Mouse (Mus musculus) hindbrain, embryonic 13.5 days (tissue): ENCODE measurements around the gene Zfp281. TPM values are rescaled to one million over a fixed set of nuclear protein-coding genes. Genes with fewer than 3 reads are reported as not detected.

Source experiments
- ATAC-seq: fragments of 200-750 bp; cut with Nextera tagmentation; 2 replicates; pipeline ENCODE4 v1.8.0; 2017; ENCODE audit warnings: moderate TSS enrichment; ENCODE audit not compliant: low FRiP score
- H3K27ac ChIP-seq: fragments of 300-500 bp; sonication (generic); 2 replicates; pipeline ENCODE4 v1.5.1; 2015; ENCODE audit warnings: inconsistent platforms, mild to moderate bottlenecking, moderate library complexity
- H3K27me3 ChIP-seq: fragments of 300-500 bp; sonication (generic); 2 replicates; pipeline ENCODE4 v1.6.1; 2015; ENCODE audit warnings: mild to moderate bottlenecking, inconsistent platforms
- H3K36me3 ChIP-seq: fragments of 300-500 bp; sonication (generic); 2 replicates; pipeline ENCODE4 v1.6.1; 2015; ENCODE audit warnings: mild to moderate bottlenecking, inconsistent platforms
- H3K4me1 ChIP-seq: fragments of 300-500 bp; sonication (generic); replicated peaks from 2 replicates; pipeline ENCODE4 v1.6.1; 2015; ENCODE audit warnings: inconsistent platforms
- H3K4me2 ChIP-seq: fragments of 300-500 bp; sonication (generic); 2 replicates; pipeline ENCODE4 v1.6.1; 2015; ENCODE audit warnings: inconsistent platforms, mild to moderate bottlenecking, moderate library complexity
- H3K4me3 ChIP-seq: fragments of 300-500 bp; sonication (generic); 2 replicates; pipeline ENCODE4 v1.5.1; 2015; ENCODE audit warnings: mild to moderate bottlenecking, inconsistent platforms
- H3K9ac ChIP-seq: fragments of 300-500 bp; sonication (generic); 2 replicates; pipeline ENCODE4 v1.6.1; 2015; ENCODE audit warnings: mild to moderate bottlenecking, inconsistent platforms
- H3K9me3 ChIP-seq: fragments of 300-500 bp; sonication (generic); 2 replicates; pipeline ENCODE4 v1.6.1; 2016; ENCODE audit warnings: inconsistent platforms
- WGBS: fragments of 180-500 bp; shearing (Covaris S2); methylation state at CpG from one replicate; pipeline ENCODE4 v1.1.7; 2015; 5-methylcytosine and 5-hydroxymethylcytosine counted together
- polyA plus RNA-seq: library from polyadenylated mRNA; unstranded; fragments of >200 nt; fragmentation: Nextera tagmentation; extraction: Ambion mirVana; gene quantifications from 2 replicates; pipeline ENCODE4 v1.2.1, GENCODE M21; 2015

Zfp281 gene
- polyA plus RNA-seq, 1 experiment from 2014 or later, result 25.6 TPM

DNA sequence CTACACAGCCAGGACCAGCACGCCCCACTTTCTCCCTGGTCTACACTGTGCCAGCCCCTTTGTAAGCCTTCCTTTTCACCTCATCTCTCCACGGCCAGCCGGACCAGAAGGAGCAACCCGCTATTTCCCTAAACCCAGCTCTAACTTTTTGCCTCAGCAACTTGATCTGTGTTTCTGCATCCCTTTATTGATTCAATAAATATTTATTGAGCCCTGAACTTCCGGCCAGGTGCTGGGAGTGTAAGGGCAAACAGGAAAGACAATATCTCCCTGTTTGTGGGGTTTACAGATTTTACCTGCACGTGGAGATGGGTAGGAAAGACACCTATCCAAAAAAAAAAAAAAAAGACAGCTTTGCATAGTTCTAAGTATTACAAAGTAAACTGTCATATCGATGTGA, 45.2 kb downstream of the Zfp281 start:
- 81% methylated on average over 7 of the region's 7 CpGs for WGBS
- Histone ChIP-seq H3K9ac (no peak overlapping the region), H3K27me3 (no peaks in the 10 kb centered on the region), H3K4me2 (no peak overlapping the region), H3K27ac (no peak overlapping the region), H3K4me1 (peaks cover 6% of the 10 kb centered on the region), H3K36me3 (no peaks in the 10 kb centered on the region), H3K4me3 (no peak overlapping the region), H3K9me3 (no peaks in the 10 kb centered on the region)
- no peak for ATAC-seq

DNA sequence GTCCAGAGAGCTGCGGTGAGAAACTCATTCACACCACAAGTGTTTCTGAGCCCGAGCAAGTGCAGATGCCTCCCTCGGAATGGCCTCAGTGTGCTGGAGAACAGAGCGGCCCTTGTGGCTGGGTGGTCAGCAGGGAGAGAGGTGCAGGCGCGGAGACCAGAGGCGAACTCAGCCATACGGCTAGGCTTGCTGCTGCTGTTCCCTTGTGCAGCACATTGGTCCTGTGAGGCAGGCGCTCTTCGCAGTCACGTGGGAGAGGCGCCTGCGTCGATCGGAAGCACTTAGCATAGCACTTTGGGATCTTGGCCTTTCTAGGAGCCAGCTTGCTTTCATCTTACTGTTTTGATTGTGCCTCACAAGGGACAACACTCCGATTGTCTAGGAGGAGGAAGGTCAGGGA, 45.7 kb downstream of the Zfp281 start:
- H3K36me3 ChIP-seq, result no peaks in the 10 kb centered on the region
- no peak overlapping the region for H3K4me2 ChIP-seq
- H3K9me3 ChIP-seq, result no peaks in the 10 kb centered on the region
- WGBS, result 52% methylated on average over 16 of the region's 16 CpGs
- H3K4me3 ChIP-seq, result no peak overlapping the region
- H3K27me3 ChIP-seq, result no peaks in the 10 kb centered on the region
- H3K4me1 ChIP-seq, result peaks cover 9% of the 10 kb centered on the region
- ATAC-seq, result 0 out of 2 replicates have a peak, but pooled peaks have one; percentile 46
- H3K27ac ChIP-seq, result no peak overlapping the region
- no peak overlapping the region for H3K9ac ChIP-seq

DNA sequence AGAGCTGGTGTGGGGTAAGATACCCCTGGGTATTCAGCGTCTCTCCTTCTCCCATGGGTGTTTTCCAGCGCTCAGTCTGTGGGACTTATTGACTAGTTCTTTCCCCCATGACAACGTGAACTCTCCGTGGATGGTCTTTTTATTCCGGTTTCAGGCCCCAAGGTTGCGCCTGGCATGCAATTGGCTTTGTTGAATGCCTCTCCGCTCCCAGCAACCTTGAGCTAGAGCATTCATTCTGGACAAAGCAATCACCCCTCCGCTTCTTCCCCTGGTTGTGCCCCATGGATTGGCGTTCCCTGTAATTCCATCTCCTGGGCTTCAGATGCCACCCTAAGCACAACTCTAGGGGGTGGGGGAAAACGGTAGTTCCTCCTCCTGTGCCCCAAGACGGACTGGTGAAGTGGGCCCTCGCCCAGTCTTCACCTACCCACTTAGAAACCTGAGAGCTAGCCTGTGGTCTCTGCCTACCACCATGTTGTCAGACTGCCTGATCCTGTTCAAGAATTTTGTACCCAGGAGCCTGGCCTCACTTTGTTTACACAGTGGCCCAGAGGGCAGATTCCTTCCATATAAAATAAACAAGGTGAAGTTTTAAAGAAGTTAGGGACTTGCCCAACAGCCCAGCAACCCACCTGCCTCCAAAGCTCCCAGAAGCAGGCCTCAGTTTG, 47.2 kb downstream of the Zfp281 start:
- no peak overlapping the region for H3K4me3 ChIP-seq
- H3K4me1 ChIP-seq, result peaks cover 10% of the 10 kb centered on the region
- no peaks in the 10 kb centered on the region for H3K36me3 ChIP-seq
- H3K4me2 ChIP-seq, result no peak overlapping the region
- 77% methylated on average over 12 of the region's 12 CpGs for WGBS
- no peaks in the 10 kb centered on the region for H3K9me3 ChIP-seq
- no peak overlapping the region for H3K27ac ChIP-seq
- no peak overlapping the region for H3K9ac ChIP-seq
- H3K27me3 ChIP-seq, result 0 out of 2 replicates have a peak, but pooled peaks cover 3% of the 10 kb centered on the region
- ATAC-seq, result no peak

DNA sequence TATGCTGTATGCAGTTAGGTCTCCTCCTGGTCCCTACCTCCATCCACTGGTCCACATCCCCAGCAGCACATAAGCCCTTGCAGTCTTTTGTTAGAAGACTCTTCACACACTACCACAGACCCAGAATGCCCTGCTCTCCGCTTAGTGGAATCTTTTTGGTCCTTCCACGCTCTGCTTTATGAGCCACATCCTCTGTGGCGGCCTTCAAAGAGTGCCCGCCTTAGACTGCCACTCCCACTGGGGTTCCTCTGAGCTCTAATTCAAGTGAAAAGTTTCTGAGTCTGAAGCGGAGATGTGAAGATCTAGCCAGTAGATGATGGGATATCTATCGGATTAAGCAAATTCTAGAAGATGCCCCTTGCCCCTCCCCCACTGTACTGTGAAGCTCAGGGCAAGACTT, 47.9 kb downstream of the Zfp281 start:
- H3K4me1 ChIP-seq, result peaks cover 10% of the 10 kb centered on the region
- H3K4me3 ChIP-seq, result no peak overlapping the region
- WGBS, result 84% methylated on average over 6 of the region's 6 CpGs
- ATAC-seq, result no peak
- no peaks in the 10 kb centered on the region for H3K36me3 ChIP-seq
- no peak overlapping the region for H3K27ac ChIP-seq
- no peak overlapping the region for H3K4me2 ChIP-seq
- H3K9ac ChIP-seq, result no peak overlapping the region
- no peaks in the 10 kb centered on the region for H3K9me3 ChIP-seq
- H3K27me3 ChIP-seq, result 0 out of 2 replicates have a peak, but pooled peaks cover 3% of the 10 kb centered on the region

DNA sequence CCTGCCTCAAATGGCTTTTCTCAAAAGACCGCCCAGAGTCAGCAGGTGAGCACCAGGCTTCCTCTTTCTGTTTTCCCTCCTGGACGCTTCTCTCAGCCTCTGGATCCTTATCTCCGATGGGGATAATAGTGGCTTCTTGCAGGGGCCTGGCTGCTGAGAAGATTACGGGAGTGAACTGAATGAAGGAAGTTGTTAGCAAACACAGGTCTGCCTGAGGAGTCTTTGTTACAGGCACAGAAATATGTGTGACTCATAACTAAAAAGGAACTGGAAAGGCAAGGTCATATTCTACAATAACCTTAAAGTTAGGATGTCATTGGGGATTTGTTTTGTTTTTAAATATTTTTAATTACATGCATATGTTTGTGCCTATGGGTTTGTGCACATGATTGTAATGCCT, 48.6 kb downstream of the Zfp281 start:
- no peak overlapping the region for H3K4me3 ChIP-seq
- H3K27me3 ChIP-seq, result 0 out of 2 replicates have a peak, but pooled peaks cover 3% of the 10 kb centered on the region
- no peak overlapping the region for H3K4me2 ChIP-seq
- H3K27ac ChIP-seq, result no peak overlapping the region
- 57% methylated on average over 4 of the region's 4 CpGs for WGBS
- no peak for ATAC-seq
- no peak overlapping the region for H3K9ac ChIP-seq
- H3K9me3 ChIP-seq, result no peaks in the 10 kb centered on the region
- H3K36me3 ChIP-seq, result no peaks in the 10 kb centered on the region
- H3K4me1 ChIP-seq, result peaks cover 10% of the 10 kb centered on the region

DNA sequence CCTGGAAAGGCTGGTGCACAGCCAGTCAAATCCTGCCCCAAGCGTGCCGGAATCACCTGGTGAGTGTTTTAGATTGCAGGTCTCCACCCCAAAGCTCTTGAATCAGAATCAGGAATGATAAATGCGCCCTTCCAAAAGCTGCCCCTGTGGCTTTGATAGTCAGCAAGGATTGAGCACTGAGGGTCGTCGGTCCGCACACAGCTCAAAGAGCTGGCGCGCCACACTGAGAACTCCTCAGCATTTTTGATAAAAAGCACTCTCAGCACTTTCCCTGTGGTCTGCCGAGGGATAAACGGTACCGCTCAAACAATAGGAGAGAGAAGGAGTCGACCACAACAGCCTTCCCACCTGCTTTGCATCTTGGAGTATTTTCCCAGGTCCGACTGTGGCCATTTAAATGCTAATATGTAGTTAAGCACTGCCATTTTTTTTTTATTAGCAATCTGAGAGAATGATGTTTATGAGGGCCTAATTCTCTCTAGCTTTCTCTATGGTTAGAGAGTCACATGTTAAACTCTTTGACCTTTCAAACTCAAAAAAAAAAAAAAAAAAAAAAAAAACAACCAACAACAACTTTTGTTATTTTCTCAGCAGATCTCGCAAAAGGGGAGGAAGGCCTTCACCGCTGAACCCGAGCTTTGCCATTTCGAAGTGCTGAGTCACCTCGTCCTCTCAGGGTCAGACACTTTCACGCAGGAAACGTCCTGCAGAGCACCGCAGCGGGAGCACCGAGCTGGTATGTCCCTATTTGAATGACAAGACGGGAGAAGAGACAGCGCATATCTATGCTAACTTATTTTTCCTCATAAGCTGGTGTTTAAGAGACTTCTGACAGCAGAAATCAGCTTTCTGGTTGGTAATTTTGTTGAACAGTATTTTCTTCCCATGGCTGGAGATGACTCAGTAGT, 50.1 kb downstream of the Zfp281 start:
- Histone ChIP-seq H3K4me2 (0 out of 2 replicates have a peak overlapping the region, but pooled peaks have one; percentile 18), H3K9me3 (no peaks in the 10 kb centered on the region), H3K27me3 (0 out of 2 replicates have a peak, but pooled peaks cover 3% of the 10 kb centered on the region), H3K9ac (0 out of 2 replicates have a peak overlapping the region, but pooled peaks have one; percentile 35), H3K27ac (no peak overlapping the region), H3K36me3 (no peaks in the 10 kb centered on the region), H3K4me1 (peaks cover 10% of the 10 kb centered on the region), H3K4me3 (no peak overlapping the region)
- ATAC-seq, result no peak
- WGBS, result 10% methylated on average over 25 of the region's 25 CpGs

DNA sequence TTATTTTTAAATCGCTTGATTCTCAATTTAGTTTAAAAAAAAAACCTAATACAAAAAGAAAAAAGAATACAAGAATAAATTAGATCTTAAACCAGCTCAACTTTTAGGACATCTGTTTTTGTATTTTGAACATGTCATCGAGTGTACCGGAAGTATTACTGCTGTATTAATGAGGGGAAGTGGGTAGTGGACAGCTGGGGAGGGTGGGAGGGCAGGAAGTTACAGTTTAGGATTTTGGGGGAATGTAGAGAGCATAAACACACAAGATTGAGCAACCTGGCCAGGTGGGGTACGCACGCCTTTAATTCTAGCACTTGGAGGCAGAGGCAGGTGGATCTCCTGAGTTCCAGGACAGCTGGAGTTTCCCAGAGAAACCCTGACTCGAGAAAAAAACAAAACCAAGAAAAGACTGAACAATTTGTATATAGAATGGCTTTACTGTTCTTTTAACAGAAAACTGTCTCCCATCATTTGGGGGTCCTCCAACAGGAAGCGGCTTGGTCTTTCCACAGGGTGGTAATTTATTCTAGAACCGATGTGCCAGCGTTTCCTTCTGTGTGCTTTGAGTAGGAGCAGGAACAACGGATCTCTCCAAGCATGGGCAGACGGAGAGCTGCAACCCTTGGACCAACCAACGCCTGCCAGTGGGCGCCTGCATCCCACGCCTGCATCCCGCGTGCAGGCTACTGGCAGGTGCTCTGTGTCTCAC, 51.2 kb downstream of the Zfp281 start:
- 87% methylated on average over 16 of the region's 16 CpGs for WGBS

DNA sequence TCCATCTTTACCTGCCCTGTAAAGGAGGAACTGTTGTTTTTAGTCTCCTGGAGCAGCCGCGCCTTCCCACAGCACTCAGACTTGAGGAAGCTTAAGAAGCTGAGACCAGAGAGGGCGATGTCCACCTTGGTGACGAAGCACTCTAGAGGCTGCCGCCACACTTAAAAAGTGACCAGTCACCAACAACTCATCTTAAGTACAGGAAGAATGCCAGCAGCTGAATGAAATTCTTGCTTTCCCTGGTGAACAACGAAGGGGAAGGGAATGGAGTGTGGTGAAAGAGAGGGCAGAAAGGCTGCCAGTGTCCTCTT, 51.7 kb downstream of the Zfp281 start:
- H3K27me3 ChIP-seq, result 0 out of 2 replicates have a peak, but pooled peaks cover 3% of the 10 kb centered on the region
- no peaks in the 10 kb centered on the region for H3K9me3 ChIP-seq
- no peak overlapping the region for H3K4me2 ChIP-seq
- no peak overlapping the region for H3K4me3 ChIP-seq
- peaks cover 10% of the 10 kb centered on the region for H3K4me1 ChIP-seq
- no peaks in the 10 kb centered on the region for H3K36me3 ChIP-seq
- H3K9ac ChIP-seq, result no peak overlapping the region
- WGBS, result 83% methylated on average over 6 of the region's 6 CpGs
- no peak overlapping the region for H3K27ac ChIP-seq
- ATAC-seq, result no peak

More for the DNA sequence above, 51.2 kb downstream of the Zfp281 start:
- ATAC-seq, result no peak
- Histone ChIP-seq H3K4me3 (no peak overlapping the region), H3K27ac (no peak overlapping the region), H3K4me2 (no peak overlapping the region), H3K9ac (no peak overlapping the region), H3K9me3 (no peaks in the 10 kb centered on the region), H3K36me3 (no peaks in the 10 kb centered on the region), H3K4me1 (peaks cover 10% of the 10 kb centered on the region), H3K27me3 (0 out of 2 replicates have a peak, but pooled peaks cover 3% of the 10 kb centered on the region)

DNA sequence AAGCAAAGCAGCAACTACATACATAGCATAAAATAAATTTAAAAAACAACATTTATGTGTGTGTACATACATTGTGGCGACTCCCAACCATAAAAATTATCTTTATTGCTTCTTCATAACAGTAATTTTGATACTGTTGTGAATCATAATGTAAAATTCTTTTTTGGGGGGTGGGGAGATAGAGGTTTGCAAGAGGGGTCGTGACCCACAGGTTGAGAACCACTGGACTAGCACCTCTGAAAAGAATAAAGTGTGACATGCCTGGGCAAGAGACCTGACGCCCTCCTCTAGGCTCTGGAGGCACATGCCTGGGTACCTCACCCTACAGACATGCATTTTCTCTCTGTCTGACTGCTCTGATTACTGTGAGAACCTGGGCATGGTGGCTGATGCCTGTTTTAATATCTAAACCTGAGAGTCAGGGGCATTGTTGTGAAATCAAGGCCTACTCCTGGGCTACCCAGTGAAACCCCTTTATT, 53.2 kb downstream of the Zfp281 start:
- Histone ChIP-seq H3K4me3 (no peak overlapping the region), H3K27me3 (0 out of 2 replicates have a peak, but pooled peaks cover 3% of the 10 kb centered on the region), H3K9me3 (no peaks in the 10 kb centered on the region), H3K27ac (no peak overlapping the region), H3K36me3 (no peaks in the 10 kb centered on the region), H3K9ac (no peak overlapping the region), H3K4me1 (peaks cover 10% of the 10 kb centered on the region), H3K4me2 (no peak overlapping the region)
- ATAC-seq, result no peak
- WGBS, result 85% methylated on average over 3 of the region's 3 CpGs

DNA sequence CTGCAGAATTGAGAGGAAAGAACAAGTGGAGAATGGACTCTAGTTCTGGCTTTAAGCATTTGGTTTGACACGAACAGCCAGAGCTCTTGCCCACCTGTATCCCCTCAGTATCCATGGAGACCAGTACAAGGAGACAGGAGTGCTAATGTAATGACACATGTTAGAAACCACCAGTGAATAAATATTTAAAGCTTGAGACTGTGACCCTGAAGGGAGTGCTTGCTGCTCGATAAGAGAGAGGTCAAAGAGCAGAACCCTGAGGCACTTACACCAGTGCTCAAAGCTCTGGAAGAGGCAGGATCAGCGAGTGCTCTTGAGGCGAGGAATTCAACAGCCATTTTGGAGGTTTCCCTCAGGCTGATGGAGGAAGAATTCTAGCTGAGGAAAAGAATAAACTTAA, 54.1 kb downstream of the Zfp281 start:
- Histone ChIP-seq H3K27ac (no peak overlapping the region), H3K36me3 (no peaks in the 10 kb centered on the region), H3K4me3 (no peak overlapping the region), H3K27me3 (0 out of 2 replicates have a peak, but pooled peaks cover 3% of the 10 kb centered on the region), H3K4me1 (peaks cover 10% of the 10 kb centered on the region), H3K9me3 (no peaks in the 10 kb centered on the region), H3K9ac (no peak overlapping the region), H3K4me2 (no peak overlapping the region)
- ATAC-seq, result no peak
- 56% methylated on average over 4 of the region's 4 CpGs for WGBS
